Mouse (Mus musculus): ENCODE data around the gene Ube2m.

Gene Ube2m

GRCm38 (mm10) chr7:13033451-13034147 is 4.5 kb downstream of the Ube2m start:
- no peak for DNase-seq

- no peak for DNase-seq
Observed at GRCm38 (mm10) chr7:13032541-13032940, 5.5 kb downstream of the Ube2m start.

GRCm38 (mm10) chr7:13031983-13032382 is 6.1 kb downstream of the Ube2m start:
- DNase-seq: no peak

DNA sequence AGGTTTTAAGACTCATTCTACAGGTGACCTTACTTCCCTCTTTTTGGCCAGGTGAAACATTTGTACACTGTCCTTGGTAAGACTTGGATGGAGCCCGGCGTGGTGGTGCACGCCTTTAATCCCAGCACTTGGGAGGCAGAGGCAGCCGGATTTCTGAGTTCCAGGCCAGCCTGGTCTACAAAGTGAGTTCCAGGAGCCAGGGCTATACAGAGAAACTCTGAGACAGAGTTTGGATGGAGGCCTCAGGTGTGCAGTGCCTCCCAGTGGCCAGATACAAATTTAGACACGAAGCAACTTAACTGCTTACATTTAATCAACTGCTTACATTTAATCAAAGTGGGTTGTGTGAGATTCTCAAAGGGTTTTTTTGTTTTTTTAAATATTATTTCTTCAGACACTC is 7.0 kb downstream of the Ube2m start:
- DNase-seq: peak; percentile 32

GRCm38 (mm10) chr7:13028986-13029385 is 9.1 kb downstream of the Ube2m start:
- DNase-seq: no peak

GRCm38 (mm10) chr7:13025511-13026112 is 12.5 kb downstream of the Ube2m start:
- DNase-seq: no peak

GRCm38 (mm10) chr7:13024805-13025204 is 13.3 kb downstream of the Ube2m start:
- DNase-seq: peak; percentile 64

- DNase-seq: peak; percentile 93
Observed at GRCm38 (mm10) chr7:13023928-13024731, 13.9 kb downstream of the Ube2m start.

GRCm38 (mm10) chr7:13022773-13023535 is 15.1 kb downstream of the Ube2m start:
- peak; percentile 88 for DNase-seq

GRCm38 (mm10) chr7:13015217-13015616 is 22.9 kb downstream of the Ube2m start:
- no peak for DNase-seq

- no peak for DNase-seq
Observed at GRCm38 (mm10) chr7:13014275-13014839, 23.7 kb downstream of the Ube2m start.

GRCm38 (mm10) chr7:13013671-13014070 is 24.4 kb downstream of the Ube2m start:
- DNase-seq: no peak

DNA sequence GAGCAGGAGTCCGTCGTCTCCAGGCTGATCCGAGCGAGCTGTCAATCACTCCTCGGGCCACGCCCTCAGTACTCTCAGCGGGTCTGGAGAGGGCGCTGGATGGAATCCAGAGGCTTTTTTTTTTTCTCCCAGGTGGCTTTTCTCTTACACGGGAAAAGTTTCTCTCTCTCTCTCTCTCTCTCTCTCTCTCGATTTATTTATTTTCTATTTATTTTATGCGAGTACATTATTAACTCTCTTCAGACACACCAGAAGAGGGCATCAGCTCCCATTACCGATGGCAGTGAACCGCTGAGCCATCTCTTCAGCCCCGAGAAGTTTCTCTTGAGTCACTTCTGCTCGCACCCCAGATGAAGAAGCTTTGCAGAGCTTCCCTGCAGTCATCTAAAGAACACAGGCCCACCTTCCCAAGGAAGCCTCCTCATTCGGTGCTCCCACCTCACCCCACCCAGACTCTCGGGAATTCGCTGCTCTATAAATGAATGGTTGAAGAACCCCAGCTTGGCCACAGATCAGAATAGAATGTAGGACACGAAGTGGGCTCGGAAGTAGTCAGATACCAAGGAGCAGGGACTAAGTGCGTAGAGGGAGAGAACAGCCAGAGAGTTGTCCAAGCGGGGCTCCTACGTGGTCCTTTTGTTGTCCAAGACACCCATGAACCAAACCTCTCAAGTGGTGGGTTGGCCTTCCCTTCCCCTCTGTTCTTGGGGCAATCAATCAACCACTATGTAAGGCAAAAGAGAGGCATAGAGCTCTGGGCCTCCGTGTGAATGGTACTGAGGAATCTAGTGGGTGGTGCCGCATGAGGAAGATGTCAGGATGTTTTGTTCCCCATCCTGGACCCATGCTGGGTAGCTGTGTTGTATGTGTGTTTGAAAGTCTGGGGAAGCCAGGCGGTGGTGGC is 27.8 kb downstream of the Ube2m start, which contains the start of gene Zbtb45:
TSS of gene Zbtb45 (minus strand) at position 30 of the 904 bp plus-strand sequence.
- no peak for DNase-seq

DNA sequence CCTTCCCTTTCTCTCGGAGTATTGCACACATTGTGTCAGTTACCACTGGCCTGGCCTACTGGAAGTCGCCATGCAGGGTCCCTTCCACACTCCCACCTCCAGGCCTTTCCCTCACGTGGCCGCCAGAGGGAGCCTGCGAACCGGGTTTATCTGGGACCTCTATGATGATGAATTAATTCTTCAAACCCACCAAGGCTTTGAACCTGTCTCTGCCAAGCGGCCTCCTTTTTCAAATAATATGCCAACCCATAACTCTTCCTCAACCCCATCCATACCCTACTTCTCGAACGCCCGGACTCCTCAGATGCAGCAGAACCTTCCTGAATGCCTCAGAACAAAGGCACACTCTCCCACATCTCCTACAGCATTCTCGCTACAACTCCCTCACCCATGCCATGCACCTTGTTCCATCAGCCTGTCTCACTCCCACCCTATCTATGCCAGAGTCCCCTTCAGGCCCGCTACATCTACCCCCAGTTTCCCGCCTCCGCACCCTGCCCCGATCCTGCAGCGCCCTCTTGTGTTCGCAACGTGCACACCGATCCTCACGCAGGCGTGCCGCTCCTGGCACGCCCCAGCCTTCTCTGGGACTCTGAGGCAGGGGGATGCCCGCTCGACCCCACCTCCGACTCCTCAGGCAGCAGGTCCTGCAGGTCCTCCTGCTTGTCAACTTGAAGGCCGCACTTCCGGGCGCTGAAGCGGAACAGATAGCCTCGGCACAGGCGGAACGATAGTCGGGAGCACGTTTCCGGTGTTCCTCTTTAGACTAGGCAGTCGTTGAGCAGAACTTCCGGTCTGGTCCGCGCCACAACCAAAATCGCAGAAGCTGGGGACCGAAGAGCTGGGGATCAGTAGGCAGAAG is 28.7 kb downstream of the Ube2m start:
- DNase-seq: peak; percentile 96

DNA sequence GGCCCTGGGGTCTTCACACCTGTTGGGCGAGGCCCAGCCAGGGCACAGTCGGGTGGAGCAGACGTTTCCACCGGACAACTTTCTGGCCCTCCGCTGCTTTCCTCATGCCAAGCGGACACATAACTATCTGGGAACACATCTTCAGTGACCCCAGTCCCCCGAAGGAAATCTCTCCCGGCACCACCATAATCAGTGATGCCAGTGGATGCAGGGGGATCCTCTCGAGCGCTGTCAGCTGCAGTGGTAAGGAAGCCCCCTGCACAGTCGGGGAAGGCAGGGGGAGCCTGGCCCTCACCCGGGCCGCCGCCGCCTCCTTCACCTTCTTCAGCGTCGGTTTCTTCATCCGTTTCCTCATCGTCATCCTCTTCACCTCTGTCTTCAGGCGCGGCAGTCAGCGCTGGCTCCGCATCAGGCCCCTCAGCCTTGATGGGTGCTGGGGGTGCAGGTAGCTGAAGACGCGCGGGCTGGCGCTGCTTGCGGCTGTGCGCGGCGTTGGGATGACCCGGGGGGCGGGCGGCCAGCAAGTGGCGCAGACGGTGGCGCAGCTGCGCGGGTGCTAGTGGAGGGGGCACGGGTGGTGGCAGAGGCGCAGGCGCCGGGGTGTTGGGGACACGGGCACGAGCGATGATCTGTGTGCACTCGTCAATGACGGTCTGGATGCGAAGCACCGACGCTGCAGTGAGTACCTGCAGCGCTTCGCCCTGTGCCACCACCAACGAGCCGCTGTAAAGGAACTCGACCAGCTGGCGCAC is 30.6 kb downstream of the Ube2m start:
- no peak for DNase-seq

DNA sequence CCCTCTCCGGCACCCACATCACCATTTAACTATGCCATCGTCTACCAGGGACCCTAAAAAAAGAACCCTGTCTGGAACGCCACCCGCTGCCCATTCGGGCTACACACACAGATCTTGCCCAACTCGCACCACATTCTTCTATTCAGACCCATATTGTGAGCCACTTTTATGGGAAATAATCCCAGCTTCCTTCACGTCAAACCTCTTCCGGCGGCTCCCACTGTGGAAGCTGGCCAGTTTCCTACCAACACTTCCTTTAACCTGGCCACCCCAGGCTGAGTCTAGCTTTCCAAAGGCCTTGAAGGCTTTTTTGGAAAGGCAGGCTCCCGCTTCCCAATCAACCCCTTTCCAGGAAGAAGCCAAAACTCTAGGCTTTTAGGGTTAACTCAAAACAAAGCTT is 31.5 kb downstream of the Ube2m start:
- DNase-seq: no peak

GRCm38 (mm10) chr7:13006011-13006410 is 32.1 kb downstream of the Ube2m start:
- DNase-seq: no peak

- no peak for DNase-seq
Observed at GRCm38 (mm10) chr7:13003380-13003779, 34.7 kb downstream of the Ube2m start.

GRCm38 (mm10) chr7:13001584-13001983 is 36.5 kb downstream of the Ube2m start:
- DNase-seq: no peak

DNA sequence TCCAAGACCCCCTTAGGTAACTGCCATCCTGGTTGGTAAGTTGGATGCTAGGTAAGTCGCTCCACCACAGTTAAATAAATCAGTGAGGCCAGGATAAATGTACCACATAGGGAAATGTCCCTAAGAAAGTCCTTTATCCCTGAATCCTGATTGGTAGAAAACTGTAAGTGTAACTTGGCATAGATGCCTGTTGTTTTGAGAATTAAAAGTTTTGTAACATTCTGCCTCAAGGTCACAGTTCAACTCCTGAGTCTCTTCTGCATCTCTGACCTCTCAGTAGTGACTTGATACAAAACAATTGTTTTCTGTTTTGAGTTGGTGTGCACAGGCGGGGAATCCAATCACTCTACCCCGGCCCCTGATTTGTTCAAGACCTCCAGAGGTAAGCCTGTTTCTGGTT is 39.2 kb downstream of the Ube2m start, which contains the start of gene Trim28:
TSS of gene Trim28 (plus strand) at position 264 of the 400 bp plus-strand sequence.
- no peak for DNase-seq
